8 mouse cellular contexts compared by ENCODE assay signal in the genomic region with DNA sequence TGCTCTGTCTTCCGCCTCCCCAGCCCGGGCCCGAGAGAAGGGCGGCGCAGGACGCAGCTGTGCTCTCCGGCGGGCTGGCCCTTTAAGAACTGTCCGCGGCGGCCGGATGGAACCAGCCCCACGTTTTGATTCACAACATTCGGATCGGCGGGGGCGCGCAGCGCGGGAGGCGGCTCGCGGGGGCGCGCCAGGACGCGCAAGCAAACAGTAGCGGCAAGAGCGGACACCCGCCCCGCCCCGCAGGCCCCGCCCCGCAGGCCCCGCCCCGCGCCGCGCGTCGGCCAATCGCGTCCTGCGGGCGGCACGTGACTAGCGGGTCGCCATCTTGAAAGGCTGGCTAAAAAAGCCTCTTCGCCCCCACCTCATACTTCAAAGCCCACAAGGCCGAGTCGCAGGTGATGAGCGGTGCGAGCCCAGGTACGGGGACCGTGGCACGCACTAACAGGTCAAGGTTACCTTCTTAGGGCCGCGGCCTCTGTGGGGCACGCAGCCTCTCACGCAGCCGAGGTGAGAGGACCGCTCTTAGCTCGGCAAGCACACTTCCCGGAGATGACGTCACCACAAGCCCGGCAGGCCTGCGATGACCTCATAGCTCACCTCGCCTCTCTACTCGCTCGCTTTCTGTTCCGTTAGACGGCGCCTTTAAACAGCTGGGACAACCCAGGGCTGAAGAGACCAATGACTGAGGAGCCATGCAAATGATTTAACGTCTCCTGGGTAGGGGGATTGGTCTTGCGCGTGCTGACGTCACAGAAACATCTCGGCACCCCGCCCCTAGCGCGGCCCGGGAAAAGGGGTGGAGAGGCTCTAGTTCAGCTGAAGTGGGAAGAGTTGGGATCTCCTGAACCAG. TPM values are rescaled to one million over a fixed set of nuclear protein-coding genes. Genes with fewer than 3 reads are reported as not detected.
A peak's percentile ranks its signal among the peaks of the same experiment; 100 is the strongest.
DNase-seq lines count a peak whose midpoint lies in the region; ATAC-seq and TF ChIP-seq lines count a peak whose summit lies in the region.

No protein-coding gene starts in this region.

- H3K79me2 ChIP-seq in heart, adult 2 months (replicated peaks; ENCODE audit: control insufficient read depth, insufficient read depth, low read length) = 0 out of 2 replicates have a peak, but pooled peaks cover 1% of the 10 kb centered on the region

- H3K27ac ChIP-seq in embryonic facial prominence, embryonic 14.5 days (replicated peaks; ENCODE audit: low read depth, low read length) = peak overlapping the region; percentile 97
- peak overlapping the region; percentile 99 for H3K27ac ChIP-seq in heart, adult 2 months
- H3K27ac ChIP-seq in limb, embryonic 14.5 days (replicated peaks; ENCODE audit: low read depth, low read length) = peak overlapping the region; percentile 98
- H3K27ac ChIP-seq in midbrain, postnatal 0 days (ENCODE audit: low read depth, low read length) = peak overlapping the region; percentile 97

- ATAC-seq in embryonic facial prominence, embryonic 14.5 days (ENCODE audit: low read depth) = peak; percentile 91
- ATAC-seq in limb, embryonic 14.5 days (ENCODE audit: low FRiP score, low read depth) = peak; percentile 91
- ATAC-seq in midbrain, postnatal 0 days (ENCODE audit: low FRiP score) = peak; percentile 91

- TF ChIP-seq EP300 in heart, adult 2 months (IDR thresholded peaks at IDR 0.05; ENCODE audit: insufficient read depth, low read depth, low read length) = peak; percentile 89; the same call in 1 of the 2 replicates

- peak overlapping the region; percentile 91 for H3K9ac ChIP-seq in embryonic facial prominence, embryonic 14.5 days (ENCODE audit: low read depth, low read length)
- H3K9ac ChIP-seq in heart, adult 2 months (ENCODE audit: low read depth, low read length) = peak overlapping the region; percentile 98
- H3K9ac ChIP-seq in limb, embryonic 14.5 days (ENCODE audit: low read depth, low read length, severe bottlenecking) = peak overlapping the region; percentile 96
- peak overlapping the region; percentile 86 for H3K9ac ChIP-seq in midbrain, postnatal 0 days (replicated peaks; ENCODE audit: low read length, poor library complexity, severe bottlenecking)

- whole genome bisulfite sequencing in embryonic facial prominence, embryonic 14.5 days = under 1% methylated on average over 44 of the region's 82 CpGs
- under 1% methylated on average over 79 of the region's 82 CpGs for WGBS in heart, adult 2 months
- WGBS in limb, embryonic 14.5 days = under 1% methylated on average over 78 of the region's 82 CpGs
- WGBS in midbrain, postnatal 0 days = under 1% methylated on average over 60 of the region's 82 CpGs

- no peak for TF ChIP-seq CTCF in heart, adult 2 months (IDR thresholded peaks at IDR 0.05)
- TF ChIP-seq CTCF in midbrain, postnatal 0 days (IDR thresholded peaks at IDR 0.05) = no peak

- peaks cover 18% of the 10 kb centered on the region for H3K36me3 ChIP-seq in embryonic facial prominence, embryonic 14.5 days (ENCODE audit: control insufficient read depth, insufficient read depth, low read length)
- no peaks in the 10 kb centered on the region; the same call in 1 of the 2 replicates for H3K36me3 ChIP-seq in heart, adult 2 months (ENCODE audit: control insufficient read depth, insufficient read depth, low read length)
- H3K36me3 ChIP-seq in limb, embryonic 14.5 days (ENCODE audit: control insufficient read depth, insufficient read depth, low read length) = peaks cover 29% of the 10 kb centered on the region
- peaks cover 15% of the 10 kb centered on the region for H3K36me3 ChIP-seq in midbrain, postnatal 0 days (ENCODE audit: insufficient read depth, low read length)

- H3K4me3 ChIP-seq in embryonic facial prominence, embryonic 14.5 days (ENCODE audit: low read depth, low read length) = peak overlapping the region; percentile 97
- H3K4me3 ChIP-seq in heart, adult 2 months = peak overlapping the region; percentile 80
- peak overlapping the region; percentile 99 for H3K4me3 ChIP-seq in limb, embryonic 14.5 days (replicated peaks; ENCODE audit: low read length)
- peak overlapping the region; percentile 95 for H3K4me3 ChIP-seq in midbrain, postnatal 0 days (ENCODE audit: low read depth, low read length)

- peak; percentile 82 for TF ChIP-seq POLR2A in heart, adult 2 months (IDR thresholded peaks at IDR 0.05; ENCODE audit: insufficient read depth, low read depth, low read length)
- 0 out of 2 replicates have a peak, but pooled peaks have one; percentile 12 for TF ChIP-seq POLR2A in limb, embryonic 14.5 days (IDR thresholded peaks at IDR 0.05; ENCODE audit: borderline replicate concordance, extremely low read depth, insufficient read depth, insufficient read length)

- peak; percentile 96 for DNase-seq in 3T3-L1 (ENCODE audit: low read depth, low spot score)
- peak; percentile 95 to 97 for DNase-seq in adrenal gland, postnatal 4 days (ENCODE audit: low spot score in 2 of 2)
- peak; percentile 97 for DNase-seq in embryonic facial prominence, embryonic 14.5 days (ENCODE audit: low spot score)
- DNase-seq in heart, adult 2 months = peak; percentile 98 to 99
- DNase-seq in kidney, adult 8-10 months = peak; percentile 98
- DNase-seq in limb, embryonic 14.5 days (ENCODE audit: low spot score) = peak; percentile 93
- peak; percentile 96 for DNase-seq in midbrain, postnatal 0 days (ENCODE audit: low spot score)
- peak; percentile 91 to 95 for DNase-seq in spleen, postnatal 14 days (ENCODE audit: low spot score in 2 of 2)

- peaks cover 36% of the 10 kb centered on the region for H3K4me1 ChIP-seq in embryonic facial prominence, embryonic 14.5 days (ENCODE audit: control insufficient read depth, insufficient read depth, low read length)
- H3K4me1 ChIP-seq in heart, adult 2 months (ENCODE audit: control insufficient read depth, insufficient read depth, low read length) = peaks cover 26% of the 10 kb centered on the region
- H3K4me1 ChIP-seq in limb, embryonic 14.5 days (ENCODE audit: control insufficient read depth, insufficient read depth, low read length) = peaks cover 24% of the 10 kb centered on the region
- peaks cover 35% of the 10 kb centered on the region for H3K4me1 ChIP-seq in midbrain, postnatal 0 days (ENCODE audit: insufficient read depth, low read length)

- H3K27me3 ChIP-seq in embryonic facial prominence, embryonic 14.5 days (replicated peaks; ENCODE audit: control insufficient read depth, insufficient read depth, low read length) = no peaks in the 10 kb centered on the region
- H3K27me3 ChIP-seq in heart, adult 2 months (ENCODE audit: control insufficient read depth, insufficient read depth, low read length) = no peaks in the 10 kb centered on the region
- H3K27me3 ChIP-seq in limb, embryonic 14.5 days (ENCODE audit: control insufficient read depth, insufficient read depth, low read length) = no peaks in the 10 kb centered on the region
- no peaks in the 10 kb centered on the region for H3K27me3 ChIP-seq in midbrain, postnatal 0 days (ENCODE audit: insufficient read depth, low read length)

- intact Hi-C loops in heart, adult 2 months (cut with DNase I) = loop anchor here (5.0 kb wide), 1 partner anchor 65 kb away; the partner anchor contains the start of gene Faf2

- H3K9me3 ChIP-seq in embryonic facial prominence, embryonic 14.5 days (ENCODE audit: control insufficient read depth, low read length) = no peaks in the 10 kb centered on the region
- H3K9me3 ChIP-seq in limb, embryonic 14.5 days (ENCODE audit: control insufficient read depth, low read length) = no peaks in the 10 kb centered on the region
- no peaks in the 10 kb centered on the region for H3K9me3 ChIP-seq in midbrain, postnatal 0 days (ENCODE audit: low read length)

- H3K4me2 ChIP-seq in embryonic facial prominence, embryonic 14.5 days (ENCODE audit: low read depth, low read length) = peak overlapping the region; percentile 76
- peak overlapping the region; percentile 80 for H3K4me2 ChIP-seq in limb, embryonic 14.5 days (replicated peaks; ENCODE audit: low read depth, low read length, severe bottlenecking)
- peak overlapping the region; percentile 62 for H3K4me2 ChIP-seq in midbrain, postnatal 0 days (ENCODE audit: low read depth, low read length, poor library complexity, severe bottlenecking)

RNA-seq across cellular contexts. Expression of gene Rnf44, which starts 5.9 kb away (rescaled TPM):
- 100 to 1,000 TPM; 134 to 137 TPM for total RNA-seq in adrenal gland, postnatal 4 days (2021)
- polyA plus RNA-seq in embryonic facial prominence, embryonic 14.5 days (2014; fragmentation: Nextera tagmentation; extraction: Ambion mirVana) = 50.1 and 56.9 TPM in 2 replicates
- 10 to 100 TPM; 51.6 to 54.6 TPM for total RNA-seq in heart, adult 2 months (2021)
- polyA plus RNA-seq in heart, adult 2 months (2012; rRNA removed) = 69.2 and 94.5 TPM in 2 replicates
- 118 and 194 TPM in 2 replicates for polyA plus RNA-seq in limb, embryonic 14.5 days (2012; rRNA removed)
- polyA plus RNA-seq in limb, embryonic 14.5 days (2014; fragmentation: Nextera tagmentation; extraction: Ambion mirVana) = 70.1 and 74.3 TPM in 2 replicates
- 67.6 and 71.2 TPM in 2 replicates for total RNA-seq in midbrain, postnatal 0 days (2014; rRNA removed)
- 51.7 and 52.0 TPM in 2 replicates for polyA plus RNA-seq in midbrain, postnatal 0 days (2015; fragmentation: Nextera tagmentation; extraction: Ambion mirVana)

RNA-seq across cellular contexts. Expression of gene Cdhr2, which starts 13.5 kb away (rescaled TPM):
- 1 to 10 TPM; 2.1 to 5.8 TPM for total RNA-seq in adrenal gland, postnatal 4 days (2021)
- polyA plus RNA-seq in embryonic facial prominence, embryonic 14.5 days (2014; fragmentation: Nextera tagmentation; extraction: Ambion mirVana) = 0.04 TPM in 1 of 2 replicates, not detected in the other
- not detected for total RNA-seq in heart, adult 2 months (2021)
- polyA plus RNA-seq in heart, adult 2 months (2012; rRNA removed) = 0.04 TPM in 1 of 2 replicates, not detected in the other
- 0.06 and 0.08 TPM in 2 replicates for polyA plus RNA-seq in limb, embryonic 14.5 days (2012; rRNA removed)
- polyA plus RNA-seq in limb, embryonic 14.5 days (2014; fragmentation: Nextera tagmentation; extraction: Ambion mirVana) = 0.06 TPM in 1 of 2 replicates, not detected in the other
- total RNA-seq in midbrain, postnatal 0 days (2014; rRNA removed) = 0.33 and 0.52 TPM in 2 replicates
- polyA plus RNA-seq in midbrain, postnatal 0 days (2015; fragmentation: Nextera tagmentation; extraction: Ambion mirVana) = 0.65 and 0.84 TPM in 2 replicates

Comparison
In these comparisons a context has a peak if more than half of its experiments do, and no peak if none do; other contexts are left out.
1. Peak in every context shown above with its lines: DNase-seq, ATAC-seq, H3K4me3 ChIP-seq and H3K27ac ChIP-seq.